Comparison of ENCODE assay signal across 9 mouse cellular contexts in genomic region chr12:80406650-80407049, GRCm38 (mm10). TPM values are rescaled to one million over a fixed set of nuclear protein-coding genes. Genes with fewer than 3 reads are reported as not detected.
A peak's percentile ranks its signal among the peaks of the same experiment; 100 is the strongest.
DNase-seq lines count a peak whose midpoint lies in the region; ATAC-seq and TF ChIP-seq lines count a peak whose summit lies in the region.
"Had no signal": no experiment of that assay in that cellular context is flagged by ENCODE, and none has a peak within 500 bp of the region (broad histone marks: within the 10 kb centered on the region; RNA-seq: fewer than 3 reads in every experiment).

No protein-coding gene starts in this region.

- no peak for TF ChIP-seq POLR2A in MEL (IDR thresholded peaks at IDR 0.05; ENCODE audit: control insufficient read depth in 1 of 2, insufficient read depth in 1 of 2, low read depth in 1 of 2, low read length in 2 of 2, poor library complexity in 1 of 2)
- no peak for TF ChIP-seq POLR2A in lung, adult 2 months (IDR thresholded peaks at IDR 0.05; ENCODE audit: borderline replicate concordance, extremely low read depth, low read depth, low read length)

- TF ChIP-seq EP300 in MEL (IDR thresholded peaks at IDR 0.05; ENCODE audit: low read depth in 1 of 2, low read length in 2 of 2), result no peak

- WGBS in intestine, postnatal 0 days, result 52% methylated on average over 3 of the region's 3 CpGs
- WGBS in intestine, embryonic 15.5 days, result 47% methylated on average over 3 of the region's 3 CpGs
- 49% methylated on average over 3 of the region's 3 CpGs for WGBS in lung, adult 2 months

- H3K4me1 ChIP-seq in intestine, postnatal 0 days (replicated peaks; ENCODE audit: control insufficient read depth, insufficient read depth, low read length), result no peaks in the 10 kb centered on the region
- no peaks in the 10 kb centered on the region for H3K4me1 ChIP-seq in intestine, embryonic 15.5 days (replicated peaks)
- no peaks in the 10 kb centered on the region for H3K4me1 ChIP-seq in MEL (ENCODE audit: control insufficient read depth in 1 of 2, insufficient read depth in 2 of 2, low read length in 2 of 2)
- H3K4me1 ChIP-seq in lung, adult 2 months (ENCODE audit: control insufficient read depth, insufficient read depth, low read length), result no peaks in the 10 kb centered on the region
- H3K4me1 ChIP-seq: neural tube, embryonic 12.5 days had no signal

- no peak overlapping the region for H3K9ac ChIP-seq in intestine, postnatal 0 days (ENCODE audit: low read depth, low read length)
- H3K9ac ChIP-seq in intestine, embryonic 15.5 days, result no peak overlapping the region
- no peak overlapping the region for H3K9ac ChIP-seq in MEL (ENCODE audit: control insufficient read depth, low read depth, low read length, poor library complexity, severe bottlenecking)
- H3K9ac ChIP-seq: neural tube, embryonic 12.5 days had no signal

- TF ChIP-seq RAD21 in MEL (IDR thresholded peaks at IDR 0.05; ENCODE audit: low read depth, low read length), result peak; percentile 57

- H3K36me3 ChIP-seq in intestine, postnatal 0 days (ENCODE audit: control insufficient read depth, insufficient read depth), result peaks cover 21% of the 10 kb centered on the region
- H3K36me3 ChIP-seq in intestine, embryonic 15.5 days, result peaks cover 12% of the 10 kb centered on the region; the same call in 1 of the 2 replicates
- H3K36me3 ChIP-seq in MEL (ENCODE audit: control insufficient read depth in 1 of 2, insufficient read depth in 2 of 2, low read length in 2 of 2), result peaks cover 0 to 5% of the 10 kb centered on the region in 2 experiments; a peak in 3 of 4 replicates
- peaks cover 2% of the 10 kb centered on the region for H3K36me3 ChIP-seq in splenic B cell, adult 2 months (ENCODE audit: control insufficient read depth, insufficient read depth, low read length, poor library complexity, severe bottlenecking)

- no peak overlapping the region for H3K4me3 ChIP-seq in intestine, postnatal 0 days (ENCODE audit: low read depth, low read length)
- no peak overlapping the region for H3K4me3 ChIP-seq in intestine, embryonic 15.5 days (replicated peaks)
- H3K4me3 ChIP-seq in MEL (ENCODE audit: control insufficient read depth in 1 of 2, insufficient read depth in 1 of 2, low read depth in 2 of 2, low read length in 2 of 2), result no peak overlapping the region
- no peak overlapping the region for H3K4me3 ChIP-seq in lung, adult 2 months (replicated peaks; ENCODE audit: extremely low read depth, low read depth, low read length)
- H3K4me3 ChIP-seq: neural tube, embryonic 12.5 days had no signal

- H3K9me3 ChIP-seq in intestine, postnatal 0 days (ENCODE audit: control insufficient read depth), result no peaks in the 10 kb centered on the region
- no peaks in the 10 kb centered on the region for H3K9me3 ChIP-seq in intestine, embryonic 15.5 days
- no peaks in the 10 kb centered on the region for H3K9me3 ChIP-seq in MEL (replicated peaks; ENCODE audit: insufficient read depth, low read length)
- H3K9me3 ChIP-seq: neural tube, embryonic 12.5 days had no signal

- peak; percentile 48 for DNase-seq in CD4-positive helper T cell, adult 2 months (ENCODE audit: low read depth, low spot score)
- peak; percentile 70 for DNase-seq in MEL (ENCODE audit: low read depth, low spot score)
- peak; percentile 58 for DNase-seq in embryo, embryonic 11 days
- DNase-seq in lung, adult 2 months, result peak; percentile 33
- DNase-seq in splenic B cell, adult 2 months (ENCODE audit: low read depth, low spot score), result peak; percentile 63
- DNase-seq in left cerebral cortex, adult 9 months (ENCODE audit: low spot score in 2 of 2), result no peak

- H3K27me3 ChIP-seq in intestine, postnatal 0 days (replicated peaks; ENCODE audit: control insufficient read depth, insufficient read depth, low read length), result no peaks in the 10 kb centered on the region
- no peaks in the 10 kb centered on the region for H3K27me3 ChIP-seq in intestine, embryonic 15.5 days (replicated peaks)
- no peaks in the 10 kb centered on the region for H3K27me3 ChIP-seq in MEL (ENCODE audit: control insufficient read depth in 1 of 2, insufficient read depth in 2 of 2, low read length in 2 of 2)
- no peaks in the 10 kb centered on the region for H3K27me3 ChIP-seq in splenic B cell, adult 2 months (ENCODE audit: control insufficient read depth, insufficient read depth, low read length, poor library complexity, severe bottlenecking)
- H3K27me3 ChIP-seq: neural tube, embryonic 12.5 days had no signal

- H3K27ac ChIP-seq in intestine, postnatal 0 days (ENCODE audit: low read depth, low read length), result no peak overlapping the region
- no peak overlapping the region for H3K27ac ChIP-seq in intestine, embryonic 15.5 days
- H3K27ac ChIP-seq in MEL (ENCODE audit: control insufficient read depth, low read depth, low read length), result no peak overlapping the region
- H3K27ac ChIP-seq: neural tube, embryonic 12.5 days had no signal

- H3K4me2 ChIP-seq in intestine, postnatal 0 days (replicated peaks; ENCODE audit: low read depth), result no peak overlapping the region
- H3K4me2 ChIP-seq in intestine, embryonic 15.5 days (replicated peaks), result no peak overlapping the region
- H3K4me2 ChIP-seq: neural tube, embryonic 12.5 days had no signal

- peak; percentile 78 for TF ChIP-seq CTCF in intestine, postnatal 0 days (IDR thresholded peaks at IDR 0.05; ENCODE audit: low read depth)
- TF ChIP-seq CTCF in MEL (IDR thresholded peaks at IDR 0.05 in 2 of 3, conservative IDR thresholded peaks at IDR 0.05 in 1 of 3; ENCODE audit: control insufficient read depth in 1 of 3, insufficient read depth in 1 of 3, low read depth in 2 of 3, low read length in 3 of 3, poor library complexity in 1 of 3, severe bottlenecking in 1 of 3), result peak; percentile 68 to 80 (median 78)
- TF ChIP-seq CTCF in lung, adult 2 months (IDR thresholded peaks at IDR 0.05; ENCODE audit: insufficient read depth, low read length), result peak; percentile 48

- no peaks in the 10 kb centered on the region for H3K79me2 ChIP-seq in MEL (ENCODE audit: control insufficient read depth, insufficient read depth, low read length, poor library complexity)

- no peak for ATAC-seq in intestine, postnatal 0 days
- no peak for ATAC-seq in intestine, embryonic 15.5 days

TF ChIP-seq in MEL, 35 proteins besides CTCF, POLR2A, EP300 and RAD21:
- TF ChIP-seq E2F4 (IDR thresholded peaks at IDR 0.05; ENCODE audit: borderline replicate concordance, low read depth, low read length), result no peak
- no peak for TF ChIP-seq MAFK (IDR thresholded peaks at IDR 0.05; ENCODE audit: borderline replicate concordance, low read depth, low read length)
- no peak for TF ChIP-seq HCFC1 (IDR thresholded peaks at IDR 0.05; ENCODE audit: low read depth, low read length)
- no peak for TF ChIP-seq SIN3A (IDR thresholded peaks at IDR 0.05; ENCODE audit: low read length)
- TF ChIP-seq USF2 (IDR thresholded peaks at IDR 0.05; ENCODE audit: borderline replicate concordance in 1 of 2, insufficient read depth in 1 of 2, low read depth in 1 of 2, low read length in 2 of 2), result no peak
- TF ChIP-seq NELFE (IDR thresholded peaks at IDR 0.05; ENCODE audit: low read depth, low read length), result no peak
- no peak for TF ChIP-seq BHLHE40 (IDR thresholded peaks at IDR 0.05; ENCODE audit: borderline replicate concordance, low read depth, low read length)
- peak; percentile 20; the same call in 1 of the 2 replicates for TF ChIP-seq ZC3H11A (IDR thresholded peaks at IDR 0.05; ENCODE audit: low read depth, low read length)
- no peak for TF ChIP-seq GABPA (IDR thresholded peaks at IDR 0.05; ENCODE audit: low read depth, low read length)
- peak; percentile 71 for TF ChIP-seq SMC3 (IDR thresholded peaks at IDR 0.05; ENCODE audit: low read depth, low read length)
TF ChIP-seq in MEL: peak in this region for 2.

RNA-seq across cellular contexts. Expression of gene Dcaf5, which starts 29.8 kb away (rescaled TPM):
- 7.4 and 7.5 TPM in 2 replicates for polyA plus RNA-seq in intestine, postnatal 0 days (2015; fragmentation: Nextera tagmentation; extraction: Ambion mirVana)
- polyA plus RNA-seq in intestine, embryonic 15.5 days (2015; fragmentation: Nextera tagmentation; extraction: Ambion mirVana), result 8.8 and 10.4 TPM in 2 replicates
- 8.1 and 9.0 TPM in 2 replicates for total RNA-seq in MEL (2012; rRNA removed)
- 10 to 100 TPM in 1 of 2 experiments, not detected in 1; 15.6 TPM for polyA plus RNA-seq in MEL (2012; ENCODE audit: insufficient read depth in 1 of 2, insufficient read length in 2 of 2, low read depth in 1 of 2, low replicate concordance in 2 of 2, missing spikeins in 1 of 2)
- 18.6 and 19.9 TPM in 2 replicates for polyA plus RNA-seq in lung, adult 2 months (2012; rRNA removed)

RNA-seq across cellular contexts. Expression of gene Exd2, which starts 56.2 kb away (rescaled TPM):
- 6.5 and 6.8 TPM in 2 replicates for polyA plus RNA-seq in intestine, postnatal 0 days (2015; fragmentation: Nextera tagmentation; extraction: Ambion mirVana)
- polyA plus RNA-seq in intestine, embryonic 15.5 days (2015; fragmentation: Nextera tagmentation; extraction: Ambion mirVana), result 22.4 and 23.1 TPM in 2 replicates
- total RNA-seq in MEL (2012; rRNA removed), result 8.5 and 9.6 TPM in 2 replicates
- polyA plus RNA-seq in MEL (2012; ENCODE audit: insufficient read depth in 1 of 2, insufficient read length in 2 of 2, low read depth in 1 of 2, low replicate concordance in 2 of 2, missing spikeins in 1 of 2), result 10 to 100 TPM in 1 of 2 experiments, not detected in 1; 12.8 TPM
- polyA plus RNA-seq in lung, adult 2 months (2012; rRNA removed), result 10.9 and 15.3 TPM in 2 replicates

Comparison
In these comparisons a context has a peak if more than half of its experiments do, and no peak if none do; other contexts are left out.
1. DNase-seq: peak in CD4-positive helper T cell, adult 2 months (single experiment), MEL (single experiment), embryo, embryonic 11 days (single experiment), lung, adult 2 months (single experiment) and splenic B cell, adult 2 months (single experiment); none in left cerebral cortex, adult 9 months (0 of 2).
2. Peak in every context shown above with its lines, with median percentiles within 50 percentile points of each other: CTCF ChIP-seq.